Mouse (Mus musculus) MEL (cell line): ENCODE data around the gene Ube2o.
A peak's percentile ranks its signal among the peaks of the same experiment; 100 is the strongest.

Source experiments
- CHD2 ChIP-seq: IDR thresholded peaks from 2 replicates; pipeline ENCODE4 v1.6.1; 2011; ENCODE audit warnings: low read length, improper control_type of control experiment
- CTCF ChIP-seq, 3 experiments: IDR thresholded peaks in 2 of 3; conservative IDR thresholded peaks in 1 of 3; 2 replicates each; pipeline ENCODE4 v1.5.1; 2011 to 2012; ENCODE audit warnings: low read length in 3 of 3, low read depth in 2 of 3, mild to moderate bottlenecking in 2 of 3, improper control_type of control experiment in 1 of 3, inconsistent platforms in 1 of 3, mixed read lengths in 1 of 3, moderate library complexity in 1 of 3; ENCODE audit not compliant: control insufficient read depth in 1 of 3, insufficient read depth in 1 of 3, poor library complexity in 1 of 3, severe bottlenecking in 1 of 3
- EP300 ChIP-seq, 2 experiments: IDR thresholded peaks; 2 replicates each; pipeline ENCODE4 v1.6.1; 2011; ENCODE audit warnings: improper control_type of control experiment in 2 of 2, low read length in 2 of 2, low read depth in 1 of 2, mild to moderate bottlenecking in 1 of 2
- GATA1 ChIP-seq: IDR thresholded peaks from 2 replicates; pipeline ENCODE4 v1.6.1; 2011; ENCODE audit warnings: low read depth, low read length, improper control_type of control experiment
- JUND ChIP-seq: IDR thresholded peaks from 2 replicates; pipeline ENCODE4 v1.6.1; 2011; ENCODE audit warnings: low read depth, mild to moderate bottlenecking, improper control_type of control experiment, low read length
- MAX ChIP-seq: IDR thresholded peaks from 2 replicates; pipeline ENCODE4 v1.6.1; 2011; ENCODE audit warnings: low read length, improper control_type of control experiment
- MAZ ChIP-seq: IDR thresholded peaks from 2 replicates; pipeline ENCODE4 v1.6.1; 2012; ENCODE audit warnings: low read depth, mild to moderate bottlenecking, inconsistent platforms, low read length, improper control_type of control experiment
- NRF1 ChIP-seq: IDR thresholded peaks from 2 replicates; pipeline ENCODE4 v1.6.1; 2014; ENCODE audit warnings: low read depth, mild to moderate bottlenecking, inconsistent platforms, low read length, improper control_type of control experiment, moderate library complexity; ENCODE audit not compliant: poor library complexity, insufficient read depth, severe bottlenecking
- POLR2A ChIP-seq, 2 experiments: IDR thresholded peaks; 2 replicates each; pipeline ENCODE4 v1.6.1; 2011 to 2012; ENCODE audit warnings: low read length in 2 of 2, mild to moderate bottlenecking in 2 of 2, control low read depth in 1 of 2, improper control_type of control experiment in 1 of 2, low read depth in 1 of 2, moderate library complexity in 1 of 2; ENCODE audit not compliant: control insufficient read depth in 1 of 2, insufficient read depth in 1 of 2, poor library complexity in 1 of 2
- SIN3A ChIP-seq: IDR thresholded peaks from 2 replicates; pipeline ENCODE4 v1.6.1; 2012; ENCODE audit warnings: low read length, improper control_type of control experiment, inconsistent platforms
- USF1 ChIP-seq: IDR thresholded peaks from 2 replicates; pipeline ENCODE4 v1.6.1; 2014; ENCODE audit warnings: low read depth, mild to moderate bottlenecking, inconsistent platforms, low read length, improper control_type of control experiment, moderate library complexity
- ZC3H11A ChIP-seq: IDR thresholded peaks from 2 replicates; pipeline ENCODE4 v1.6.1; 2012; ENCODE audit warnings: low read depth, mild to moderate bottlenecking, inconsistent platforms, low read length, improper control_type of control experiment
- ZMIZ1 ChIP-seq: IDR thresholded peaks from 2 replicates; pipeline ENCODE4 v1.6.1; 2012; ENCODE audit warnings: low read depth, mild to moderate bottlenecking, inconsistent platforms, low read length, improper control_type of control experiment, moderate library complexity
- ZNF384 ChIP-seq: IDR thresholded peaks from 2 replicates; pipeline ENCODE4 v1.6.1; 2012; ENCODE audit warnings: low read depth, mild to moderate bottlenecking, inconsistent platforms, low read length, improper control_type of control experiment

- TF ChIP-seq CTCF (IDR thresholded peaks at IDR 0.05 in 2 of 3, conservative IDR thresholded peaks at IDR 0.05 in 1 of 3; ENCODE audit: control insufficient read depth in 1 of 3, insufficient read depth in 1 of 3, low read depth in 2 of 3, low read length in 3 of 3, poor library complexity in 1 of 3, severe bottlenecking in 1 of 3) (peak in 1 of 3 experiments; percentile 1; a peak in 1 of 6 replicates), USF1 (0 out of 2 replicates have a peak, but pooled peaks have one; percentile 6), EP300 (IDR thresholded peaks at IDR 0.05; ENCODE audit: low read depth in 1 of 2, low read length in 2 of 2) (0 out of 4 replicates have a peak, but pooled peaks of 1 of the 2 experiments have one; percentile 15), ZNF384 (no peak; the same call in 1 of the 2 replicates), NRF1 (peak; percentile 87), MAZ (peak; percentile 87), POLR2A (IDR thresholded peaks at IDR 0.05; ENCODE audit: control insufficient read depth in 1 of 2, insufficient read depth in 1 of 2, low read depth in 1 of 2, low read length in 2 of 2, poor library complexity in 1 of 2) (peak; percentile 92 to 93; a peak in 3 of 4 replicates), ZC3H11A (no peak), SIN3A (peak; percentile 85; the same call in 1 of the 2 replicates), MAX (peak; percentile 79), ZMIZ1 (peak; percentile 95; the same call in 1 of the 2 replicates), JUND (no peak), GATA1 (no peak), CHD2 (no peak; the same call in 1 of the 2 replicates)
These were observed 90.8 kb downstream of the Ube2o start for GRCm38 (mm10) chr11:116490232-116491107.
